Mouse (Mus musculus): ENCODE measurements around the gene Vmn2r108. TPM values are rescaled to one million over a fixed set of nuclear protein-coding genes. Genes with fewer than 3 reads are reported as not detected.

Gene Vmn2r108
- total and polyA plus RNA-seq, 3 experiments: not detected

GRCm38 (mm10) chr17:20473311-20473710 is 7.8 kb downstream of the Vmn2r108 start:
- DNase-seq (ENCODE audit: extremely low read depth): no peak
- Histone ChIP-seq H3K4me1 (ENCODE audit: control insufficient read depth in 1 of 2, insufficient read depth in 2 of 2) (no peaks in the 10 kb centered on the region), H3K9ac (ENCODE audit: insufficient read depth, low read depth) (no peak overlapping the region), H3K4me3 (replicated peaks in 1 of 3; ENCODE audit: low read depth in 2 of 3, low read length in 2 of 3, poor library complexity in 1 of 3) (no peak overlapping the region), H3K9me3 (replicated peaks; ENCODE audit: low read length) (no peaks in the 10 kb centered on the region), H3K36me3 (replicated peaks in 1 of 2; ENCODE audit: control insufficient read depth in 1 of 2, insufficient read depth in 1 of 2, low read length in 1 of 2) (no peaks in the 10 kb centered on the region), H3K27ac (ENCODE audit: insufficient read depth, low read depth) (no peak overlapping the region), H3K4me2 (ENCODE audit: insufficient read depth, low read depth, poor library complexity, severe bottlenecking) (no peak overlapping the region), H3K79me2 (replicated peaks; ENCODE audit: control insufficient read depth, extremely low read depth, insufficient read depth, poor library complexity, severe bottlenecking) (no peaks in the 10 kb centered on the region), H3K27me3 (replicated peaks) (no peaks in the 10 kb centered on the region)
- in situ Hi-C loops (cut with MboI; ENCODE audit: low pct_ligation_motif_present, low pct_unique_long_range_greater_than_20kb, low sequenced_read_pairs): no loop called here
- TF ChIP-seq ZNF384 (IDR thresholded peaks at IDR 0.05; ENCODE audit: low read depth, low read length) (no peak), ETS1 (conservative IDR thresholded peaks at IDR 0.05; ENCODE audit: low read depth, low read length) (no peak), ZKSCAN1 (IDR thresholded peaks at IDR 0.05; ENCODE audit: borderline replicate concordance, low read depth, low read length) (no peak), JUN (IDR thresholded peaks at IDR 0.05; ENCODE audit: insufficient read depth, low read depth, low read length) (no peak), E2F4 (IDR thresholded peaks at IDR 0.05; ENCODE audit: insufficient replicate concordance, low read depth, low read length) (no peak)
- dilution Hi-C loops (cut with MboI; ENCODE audit: extremely low pct_ligation_motif_present, extremely low pct_unique_long_range_greater_than_20kb, low sequenced_read_pairs): no loop called here

DNA sequence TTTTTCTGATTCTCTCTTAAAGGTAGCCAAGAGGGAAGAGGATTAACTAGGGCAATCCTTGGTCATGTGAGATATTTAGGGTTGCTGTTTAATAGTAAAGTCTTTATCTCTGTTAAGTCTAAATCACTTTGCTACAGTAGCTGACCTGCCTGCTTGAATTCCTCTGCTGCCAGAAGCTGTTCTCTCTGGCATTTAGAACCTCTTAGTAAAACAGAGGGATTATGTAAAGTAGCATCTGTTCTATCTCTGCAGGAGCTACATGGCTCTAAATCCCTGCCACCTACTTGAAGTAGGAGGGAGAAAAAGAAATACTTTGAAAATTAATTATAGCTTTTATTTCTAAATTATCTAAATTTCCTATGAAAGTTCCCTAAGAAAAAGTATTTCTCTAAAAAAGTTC is 41.9 kb downstream of the Vmn2r108 start:
- TF ChIP-seq BHLHE40 (IDR thresholded peaks at IDR 0.05; ENCODE audit: low read depth, low read length) (no peak), E2F4 (IDR thresholded peaks at IDR 0.05; ENCODE audit: insufficient replicate concordance, low read depth, low read length) (no peak), MEF2A (IDR thresholded peaks at IDR 0.05; ENCODE audit: borderline replicate concordance, low read depth, low read length) (no peak), ZMIZ1 (IDR thresholded peaks at IDR 0.05; ENCODE audit: low read depth, low read length) (no peak), RAD21 (IDR thresholded peaks at IDR 0.05; ENCODE audit: low read depth, low read length) (no peak), GABPA (IDR thresholded peaks at IDR 0.05; ENCODE audit: insufficient replicate concordance, low read depth, low read length) (no peak)
- in situ Hi-C loops (cut with MboI; ENCODE audit: low pct_ligation_motif_present, low pct_unique_long_range_greater_than_20kb, low sequenced_read_pairs) (no loop called here), dilution Hi-C loops (cut with MboI; ENCODE audit: extremely low pct_ligation_motif_present, extremely low pct_unique_long_range_greater_than_20kb, low sequenced_read_pairs) (no loop called here)
- no peak overlapping the region for H3K4me3 ChIP-seq (replicated peaks in 1 of 3; ENCODE audit: low read depth in 2 of 3, low read length in 2 of 3, poor library complexity in 1 of 3)
- no peak overlapping the region for H3K9ac ChIP-seq (ENCODE audit: insufficient read depth, low read depth)
- H3K4me1 ChIP-seq (ENCODE audit: control insufficient read depth in 1 of 2, insufficient read depth in 2 of 2): no peaks in the 10 kb centered on the region
- no peak overlapping the region for H3K4me2 ChIP-seq (ENCODE audit: insufficient read depth, low read depth, poor library complexity, severe bottlenecking)
- no peaks in the 10 kb centered on the region for H3K27me3 ChIP-seq (replicated peaks)
- no peak for DNase-seq (ENCODE audit: extremely low read depth)
- no peaks in the 10 kb centered on the region for H3K36me3 ChIP-seq (replicated peaks in 1 of 2; ENCODE audit: control insufficient read depth in 1 of 2, insufficient read depth in 1 of 2, low read length in 1 of 2)
- no peak overlapping the region for H3K27ac ChIP-seq (ENCODE audit: insufficient read depth, low read depth)
- no peaks in the 10 kb centered on the region for H3K9me3 ChIP-seq (replicated peaks; ENCODE audit: low read length)
- no peaks in the 10 kb centered on the region for H3K79me2 ChIP-seq (replicated peaks; ENCODE audit: control insufficient read depth, extremely low read depth, insufficient read depth, poor library complexity, severe bottlenecking)

GRCm38 (mm10) chr17:20413846-20414245 is 67.3 kb downstream of the Vmn2r108 start, which contains the start of gene Vmn1r224:
Gene Vmn1r224, plus strand, starts transcription at chr17:20414146.
- Histone ChIP-seq H3K4me3 (replicated peaks in 1 of 3; ENCODE audit: low read depth in 2 of 3, low read length in 2 of 3, poor library complexity in 1 of 3) (no peak within 1 kb of the TSS), H3K36me3 (replicated peaks in 1 of 2; ENCODE audit: control insufficient read depth in 1 of 2, insufficient read depth in 1 of 2, low read length in 1 of 2) (no peaks in the 10 kb centered on the region), H3K4me2 (ENCODE audit: insufficient read depth, low read depth, poor library complexity, severe bottlenecking) (no peak within 1 kb of the TSS), H3K9ac (ENCODE audit: insufficient read depth, low read depth) (no peak within 1 kb of the TSS), H3K4me1 (ENCODE audit: control insufficient read depth in 1 of 2, insufficient read depth in 2 of 2) (no peaks in the 10 kb centered on the region), H3K27ac (ENCODE audit: insufficient read depth, low read depth) (no peak within 1 kb of the TSS), H3K27me3 (replicated peaks) (no peaks in the 10 kb centered on the region), H3K79me2 (replicated peaks; ENCODE audit: control insufficient read depth, extremely low read depth, insufficient read depth, poor library complexity, severe bottlenecking) (no peaks in the 10 kb centered on the region), H3K9me3 (replicated peaks; ENCODE audit: low read length) (no peaks in the 10 kb centered on the region)
- no peak for TF ChIP-seq MAX (IDR thresholded peaks at IDR 0.05; ENCODE audit: low read length)
- dilution Hi-C loops (cut with MboI; ENCODE audit: extremely low pct_ligation_motif_present, extremely low pct_unique_long_range_greater_than_20kb, low sequenced_read_pairs): no loop called here
- in situ Hi-C loops (cut with MboI; ENCODE audit: low pct_ligation_motif_present, low pct_unique_long_range_greater_than_20kb, low sequenced_read_pairs): no loop called here
- DNase-seq (ENCODE audit: extremely low read depth): no peak

Other genes with a start within 250 kb of the Vmn2r108 start
- gene Vmn2r105, start 246.3 kb downstream of the Vmn2r108 start, total RNA-seq (2012; rRNA removed): not detected in 2 replicates
- not detected in 2 replicates for gene Vmn2r105, start 246.3 kb downstream of the Vmn2r108 start, total RNA-seq (2014; rRNA removed)
- gene Vmn2r105, start 246.3 kb downstream of the Vmn2r108 start, polyA plus RNA-seq (2012; ENCODE audit: insufficient read length, low read depth): not detected in 2 replicates
- gene Vmn2r106, start 195.8 kb downstream of the Vmn2r108 start, total RNA-seq (2012; rRNA removed): not detected in 2 replicates
- gene Vmn2r106, start 195.8 kb downstream of the Vmn2r108 start, total RNA-seq (2014; rRNA removed): not detected in 2 replicates
- gene Vmn2r106, start 195.8 kb downstream of the Vmn2r108 start, polyA plus RNA-seq (2012; ENCODE audit: insufficient read length, low read depth): not detected in 2 replicates
- gene Vmn2r107, start 136.1 kb downstream of the Vmn2r108 start, total RNA-seq (2012; rRNA removed): not detected in 2 replicates
- gene Vmn2r107, start 136.1 kb downstream of the Vmn2r108 start, total RNA-seq (2014; rRNA removed): not detected in 2 replicates
- not detected in 2 replicates for gene Vmn2r107, start 136.1 kb downstream of the Vmn2r108 start, polyA plus RNA-seq (2012; ENCODE audit: insufficient read length, low read depth)
- gene Vmn1r224, start 67.2 kb downstream of the Vmn2r108 start, total RNA-seq (2012; rRNA removed): not detected in 2 replicates
- not detected in 2 replicates for gene Vmn1r224, start 67.2 kb downstream of the Vmn2r108 start, total RNA-seq (2014; rRNA removed)
- not detected in 2 replicates for gene Vmn1r224, start 67.2 kb downstream of the Vmn2r108 start, polyA plus RNA-seq (2012; ENCODE audit: insufficient read length, low read depth)
- gene Vmn1r225, start 16.8 kb upstream of the Vmn2r108 start, total RNA-seq (2012; rRNA removed): not detected in 2 replicates
- not detected in 2 replicates for gene Vmn1r225, start 16.8 kb upstream of the Vmn2r108 start, total RNA-seq (2014; rRNA removed)
- not detected in 2 replicates for gene Vmn1r225, start 16.8 kb upstream of the Vmn2r108 start, polyA plus RNA-seq (2012; ENCODE audit: insufficient read length, low read depth)
- not detected in 2 replicates for gene Vmn2r109, start 83.4 kb upstream of the Vmn2r108 start, total RNA-seq (2012; rRNA removed)
- gene Vmn2r109, start 83.4 kb upstream of the Vmn2r108 start, total RNA-seq (2014; rRNA removed): not detected in 2 replicates
- gene Vmn2r109, start 83.4 kb upstream of the Vmn2r108 start, polyA plus RNA-seq (2012; ENCODE audit: insufficient read length, low read depth): not detected in 2 replicates
- gene Vmn2r110, start 115.1 kb upstream of the Vmn2r108 start, total RNA-seq (2012; rRNA removed): not detected in 2 replicates
- gene Vmn2r110, start 115.1 kb upstream of the Vmn2r108 start, total RNA-seq (2014; rRNA removed): not detected in 2 replicates
- not detected in 2 replicates for gene Vmn2r110, start 115.1 kb upstream of the Vmn2r108 start, polyA plus RNA-seq (2012; ENCODE audit: insufficient read length, low read depth)
- not detected in 2 replicates for gene Fpr-rs3, start 143.5 kb upstream of the Vmn2r108 start, total RNA-seq (2012; rRNA removed)
- not detected in 2 replicates for gene Fpr-rs3, start 143.5 kb upstream of the Vmn2r108 start, total RNA-seq (2014; rRNA removed)
- gene Fpr-rs3, start 143.5 kb upstream of the Vmn2r108 start, polyA plus RNA-seq (2012; ENCODE audit: insufficient read length, low read depth): not detected in 2 replicates
- not detected in 2 replicates for gene Vmn1r226, start 201.5 kb upstream of the Vmn2r108 start, total RNA-seq (2012; rRNA removed)
- not detected in 2 replicates for gene Vmn1r226, start 201.5 kb upstream of the Vmn2r108 start, total RNA-seq (2014; rRNA removed)
- gene Vmn1r226, start 201.5 kb upstream of the Vmn2r108 start, polyA plus RNA-seq (2012; ENCODE audit: insufficient read length, low read depth): not detected in 2 replicates
- not detected in 2 replicates for gene Vmn1r227, start 248.5 kb upstream of the Vmn2r108 start, total RNA-seq (2012; rRNA removed)
- not detected in 2 replicates for gene Vmn1r227, start 248.5 kb upstream of the Vmn2r108 start, total RNA-seq (2014; rRNA removed)
- gene Vmn1r227, start 248.5 kb upstream of the Vmn2r108 start, polyA plus RNA-seq (2012; ENCODE audit: insufficient read length, low read depth): not detected in 2 replicates

Measured in CH12.LX (cell line).